Mouse (Mus musculus) brain, embryonic 14.5 days (tissue): Measurements from ENCODE around the gene Iqch.

Experiments
- CTCF ChIP-seq: fragments of 200-500 bp; IDR thresholded peaks from 2 replicates; pipeline ENCODE4 v1.5.1; 2012; ENCODE audit warnings: inconsistent platforms, mild to moderate bottlenecking, moderate library complexity, borderline replicate concordance; ENCODE audit not compliant: insufficient read depth, insufficient read length; ENCODE audit errors: extremely low read depth
- POLR2A ChIP-seq: fragments of 200-500 bp; IDR thresholded peaks from 2 replicates; pipeline ENCODE4 v1.6.1; 2012; ENCODE audit warnings: mild to moderate bottlenecking, inconsistent platforms, borderline replicate concordance; ENCODE audit not compliant: poor library complexity, insufficient read depth, insufficient read length, severe bottlenecking; ENCODE audit errors: extremely low read depth

GRCm38 (mm10) chr9:63399463-63399815, 202.9 kb downstream of the Iqch start:
- no peak for TF ChIP-seq CTCF
- TF ChIP-seq POLR2A: no peak
